Mouse (Mus musculus) layer of hippocampus, adult 9-11 months (tissue): Measurements from ENCODE around the gene Rc3h2.
A peak's percentile ranks its signal among the peaks of the same experiment; 100 is the strongest.

Experiments used
- DNase-seq: peaks from one replicate; pipeline ENCODE4 v3.0.0; 2022

Gene Rc3h2

DNA sequence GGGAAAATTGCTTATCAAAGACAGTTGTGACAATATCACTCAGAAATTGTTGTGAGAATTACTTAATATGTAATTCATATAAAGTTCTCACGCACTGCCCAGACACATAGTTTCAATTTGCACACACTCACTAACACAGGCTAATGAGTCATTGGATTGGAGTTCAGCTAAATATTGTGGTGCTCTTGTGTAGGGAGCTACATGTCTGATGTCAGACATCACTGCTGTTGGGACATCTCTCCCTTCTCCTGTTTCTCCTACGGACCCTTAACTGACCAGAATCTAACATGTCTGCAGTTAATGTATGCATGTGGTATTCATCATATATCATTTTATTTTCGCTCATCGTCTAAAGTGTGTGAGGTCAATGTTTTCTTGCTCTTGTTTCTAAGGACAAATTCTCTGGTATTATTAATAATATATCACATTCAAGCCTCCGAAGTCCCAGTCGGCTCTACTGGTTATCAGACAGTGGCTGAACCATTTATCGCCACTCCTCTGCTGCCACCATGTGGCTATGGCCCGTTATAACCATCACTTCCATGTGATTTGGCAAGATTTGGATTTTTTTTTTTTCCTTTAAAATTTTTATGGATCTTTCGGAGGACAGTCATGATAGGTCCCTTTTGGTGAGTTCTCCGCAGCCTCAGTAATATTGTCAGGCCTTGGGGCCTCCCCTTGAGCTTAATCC, 84.1 kb downstream of the Rc3h2 start:
- peak; percentile 48 for DNase-seq

DNA sequence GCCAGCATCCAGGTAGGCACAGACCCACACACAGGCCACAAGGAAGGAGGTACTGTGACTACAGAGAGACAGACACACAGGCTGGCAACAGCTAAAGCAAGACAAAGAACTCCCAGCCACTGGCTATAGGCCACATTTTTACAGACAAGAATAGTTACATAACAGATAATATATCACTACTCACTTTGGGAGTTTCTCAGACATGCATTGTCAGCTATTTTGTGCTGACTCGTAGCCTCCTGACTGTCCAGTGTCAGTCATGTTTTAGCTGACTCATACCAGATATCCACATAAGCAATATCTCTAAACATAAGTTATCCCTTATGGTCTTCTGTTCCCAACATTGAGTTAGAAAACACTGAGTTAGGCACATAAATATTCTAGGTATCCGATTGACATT, 89.4 kb downstream of the Rc3h2 start:
- DNase-seq = no peak

DNA sequence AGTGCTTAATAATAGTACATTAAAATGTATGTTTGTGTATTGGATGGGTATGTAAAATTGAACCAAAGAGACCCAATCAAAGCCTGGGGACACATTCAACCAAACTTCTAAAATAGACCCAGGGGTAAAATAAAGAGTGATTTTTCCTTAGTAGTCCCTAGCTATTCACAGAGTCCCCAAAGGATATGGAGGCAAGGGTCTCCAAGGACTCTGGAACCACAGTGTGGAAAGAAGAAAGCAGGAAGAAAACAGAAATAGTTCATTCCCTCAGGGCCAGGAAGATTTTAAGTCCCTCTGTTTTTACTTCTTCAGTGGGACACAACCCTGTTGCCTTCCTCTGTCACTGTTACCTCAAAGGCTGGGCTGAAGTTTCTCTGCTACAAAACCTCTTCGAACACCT, 96.5 kb downstream of the Rc3h2 start, which contains the start of gene Olfr368:
TSS of gene Olfr368 (plus strand) at position 301 of the 400 bp plus-strand sequence.
- DNase-seq = no peak
